Comparison of ENCODE assay signal across 33 mouse cellular contexts in the genomic region with DNA sequence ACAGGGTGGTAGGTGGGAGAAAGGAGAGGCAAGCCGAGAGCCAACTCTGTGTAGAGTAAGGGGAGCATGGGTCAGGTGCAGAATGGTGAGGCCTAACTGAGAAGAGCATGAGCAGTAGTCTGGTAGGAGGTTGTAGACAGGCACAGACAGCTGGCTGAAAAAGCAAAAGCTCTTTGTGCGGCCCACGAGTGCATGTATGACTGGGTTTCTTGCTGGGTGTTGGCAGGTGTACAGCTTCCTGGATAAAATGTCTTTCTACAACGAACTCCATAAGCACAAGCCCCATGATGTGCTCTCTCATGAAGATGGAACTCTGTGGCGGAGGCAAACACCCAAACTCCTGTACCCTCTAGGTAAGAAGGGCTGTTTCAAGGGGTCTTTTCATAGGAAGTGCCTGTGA. TPM values are rescaled to one million over a fixed set of nuclear protein-coding genes. Genes with fewer than 3 reads are reported as not detected.
DNase-seq lines count a peak whose midpoint lies in the region; ATAC-seq and TF ChIP-seq lines count a peak whose summit lies in the region.
"Had no signal": no experiment of that assay in that cellular context is flagged by ENCODE, and none has a peak within 500 bp of the region (broad histone marks: within the 10 kb centered on the region; RNA-seq: fewer than 3 reads in every experiment).

No protein-coding gene starts in this region.

- no peak overlapping the region for H3K9ac ChIP-seq in intestine, postnatal 0 days (ENCODE audit: low read depth, low read length)
- no peak overlapping the region for H3K9ac ChIP-seq in intestine, embryonic 16.5 days (ENCODE audit: low read depth, low read length)
- H3K9ac ChIP-seq: embryonic facial prominence, embryonic 12.5 days; forebrain, embryonic 12.5 days had no signal

- no peaks in the 10 kb centered on the region for H3K9me3 ChIP-seq in intestine, postnatal 0 days (ENCODE audit: control insufficient read depth)
- no peaks in the 10 kb centered on the region for H3K9me3 ChIP-seq in intestine, embryonic 16.5 days (ENCODE audit: control insufficient read depth, low read length)
- H3K9me3 ChIP-seq: embryonic facial prominence, embryonic 10.5 days; embryonic facial prominence, embryonic 12.5 days; forebrain, embryonic 10.5 days; forebrain, embryonic 12.5 days; G1E had no signal

- peaks cover 87% of the 10 kb centered on the region for H3K36me3 ChIP-seq in intestine, postnatal 0 days (ENCODE audit: control insufficient read depth, insufficient read depth)
- H3K36me3 ChIP-seq in intestine, embryonic 16.5 days (ENCODE audit: control insufficient read depth, insufficient read depth, low read length) = peaks cover 22% of the 10 kb centered on the region

- no peaks in the 10 kb centered on the region for H3K4me1 ChIP-seq in intestine, postnatal 0 days (replicated peaks; ENCODE audit: control insufficient read depth, insufficient read depth, low read length)
- H3K4me1 ChIP-seq in intestine, embryonic 16.5 days (ENCODE audit: control insufficient read depth, insufficient read depth, low read length) = no peaks in the 10 kb centered on the region
- H3K4me1 ChIP-seq: embryonic facial prominence, embryonic 10.5 days; embryonic facial prominence, embryonic 12.5 days; forebrain, embryonic 10.5 days; forebrain, embryonic 12.5 days had no signal

- no peak for ATAC-seq in intestine, postnatal 0 days
- ATAC-seq in intestine, embryonic 16.5 days = no peak
- ATAC-seq: activated CD4-positive, CD25-positive, alpha-beta regulatory T cell, adult 4 months; CD4-positive, CD25-positive, alpha-beta regulatory T cell, adult 4 months; forebrain, embryonic 14.5 days; forebrain, embryonic 16.5 days; Patski had no signal

- no peaks in the 10 kb centered on the region for H3K27me3 ChIP-seq in intestine, postnatal 0 days (replicated peaks; ENCODE audit: control insufficient read depth, insufficient read depth, low read length)
- H3K27me3 ChIP-seq in intestine, embryonic 16.5 days (replicated peaks; ENCODE audit: control insufficient read depth, insufficient read depth, low read length) = no peaks in the 10 kb centered on the region
- H3K27me3 ChIP-seq: CH12.LX; embryonic facial prominence, embryonic 12.5 days; forebrain, embryonic 12.5 days; Patski had no signal

- DNase-seq in layer of hippocampus, adult 18-20 months (ENCODE audit: low spot score in 2 of 2) = peak; percentile 46 to 65
- DNase-seq in layer of hippocampus, adult 9-10 months (ENCODE audit: low spot score) = no peak
- DNase-seq in layer of hippocampus, adult 9-11 months = peak; percentile 51
- no peak for DNase-seq in layer of hippocampus, postnatal 10 days (ENCODE audit: low spot score in 2 of 2)
- DNase-seq in brain, adult 2 months (ENCODE audit: low read depth, low spot score) = peak; percentile 35
- DNase-seq in kidney, postnatal 36 days = no peak
- DNase-seq: adrenal gland, adult 8-10 months; adrenal gland, postnatal 14 days; adrenal gland, postnatal 36 days; B cell, adult 2 months; cerebellum, adult 11 months; cerebellum, adult 18-20 months; cerebellum, adult 8-10 months; cerebellum, adult 9-11 months; cerebellum, postnatal 25 days had no signal

- no peak for TF ChIP-seq CTCF in intestine, postnatal 0 days (IDR thresholded peaks at IDR 0.05; ENCODE audit: low read depth)

- 0 out of 2 replicates have a peak overlapping the region, but pooled peaks have one; percentile 41 for H3K27ac ChIP-seq in intestine, postnatal 0 days (ENCODE audit: low read depth, low read length)
- H3K27ac ChIP-seq in intestine, embryonic 16.5 days (ENCODE audit: low read length) = no peak overlapping the region
- H3K27ac ChIP-seq: embryonic facial prominence, embryonic 10.5 days; embryonic facial prominence, embryonic 12.5 days; forebrain, embryonic 10.5 days; forebrain, embryonic 12.5 days had no signal

- H3K4me3 ChIP-seq in intestine, postnatal 0 days (ENCODE audit: low read depth, low read length) = no peak overlapping the region
- H3K4me3 ChIP-seq in intestine, embryonic 16.5 days (ENCODE audit: low read length) = no peak overlapping the region
- H3K4me3 ChIP-seq: embryonic facial prominence, embryonic 10.5 days; embryonic facial prominence, embryonic 12.5 days; erythroblast, embryonic 14.5 days; forebrain, embryonic 10.5 days; forebrain, embryonic 12.5 days had no signal

- no peak overlapping the region for H3K4me2 ChIP-seq in intestine, postnatal 0 days (replicated peaks; ENCODE audit: low read depth)
- no peak overlapping the region for H3K4me2 ChIP-seq in intestine, embryonic 16.5 days (ENCODE audit: low read depth, low read length)
- H3K4me2 ChIP-seq: embryonic facial prominence, embryonic 12.5 days; forebrain, embryonic 12.5 days had no signal

- WGBS in intestine, postnatal 0 days = 96% methylated on average over 5 of the region's 5 CpGs
- 91% methylated on average over 5 of the region's 5 CpGs for WGBS in intestine, embryonic 16.5 days

RNA-seq across cellular contexts. Expression of a gene that starts 30.8 kb away (rescaled TPM):
- polyA plus RNA-seq in intestine, postnatal 0 days (2015; fragmentation: Nextera tagmentation; extraction: Ambion mirVana) = 7.1 and 9.1 TPM in 2 replicates
- 23.6 and 26.6 TPM in 2 replicates for polyA plus RNA-seq in intestine, embryonic 16.5 days (2015; fragmentation: Nextera tagmentation; extraction: Ambion mirVana)
- 10 to 100 TPM; 19.5 to 21.9 TPM for total RNA-seq in layer of hippocampus, adult 18-20 months (2021)
- 10 to 100 TPM; 24.6 to 30.1 TPM for total RNA-seq in layer of hippocampus, postnatal 10 days (2021)

RNA-seq across cellular contexts. Expression of a gene that starts 30.8 kb away (rescaled TPM):
- polyA plus RNA-seq in intestine, postnatal 0 days (2015; fragmentation: Nextera tagmentation; extraction: Ambion mirVana) = 23.7 and 24.7 TPM in 2 replicates
- 38.3 and 41.2 TPM in 2 replicates for polyA plus RNA-seq in intestine, embryonic 16.5 days (2015; fragmentation: Nextera tagmentation; extraction: Ambion mirVana)
- total RNA-seq in layer of hippocampus, adult 18-20 months (2021) = 10 to 100 TPM; 19.8 to 22.3 TPM
- total RNA-seq in layer of hippocampus, postnatal 10 days (2021) = 10 to 100 TPM; 23.8 to 24.4 TPM

RNA-seq across cellular contexts. Expression of a gene that starts 36.1 kb away (rescaled TPM):
- not detected in 2 replicates for polyA plus RNA-seq in intestine, postnatal 0 days (2015; fragmentation: Nextera tagmentation; extraction: Ambion mirVana)
- polyA plus RNA-seq in intestine, embryonic 16.5 days (2015; fragmentation: Nextera tagmentation; extraction: Ambion mirVana) = not detected in 2 replicates
- not detected for total RNA-seq in layer of hippocampus, adult 18-20 months (2021)
- total RNA-seq in layer of hippocampus, postnatal 10 days (2021) = not detected
- total RNA-seq: adrenal gland, adult 18-20 months; adrenal gland, adult 8-10 months; adrenal gland, postnatal 14 days; adrenal gland, postnatal 36 days; CH12.LX; G1E had no signal
- polyA plus RNA-seq: activated CD4-positive, CD25-positive, alpha-beta regulatory T cell, adult 4 months; brain, embryonic 14.5 days; cortical plate, adult 2 months; embryonic facial prominence, embryonic 10.5 days; embryonic facial prominence, embryonic 12.5 days; embryonic facial prominence, embryonic 14.5 days; erythroblast, embryonic 14.5 days; forebrain, embryonic 10.5 days; forebrain, embryonic 12.5 days; forebrain, embryonic 14.5 days; forebrain, embryonic 16.5 days; G1E; Patski had no signal

RNA-seq across cellular contexts. Expression of a gene that starts 42.2 kb away (rescaled TPM):
- 38.1 TPM in 2 replicates for polyA plus RNA-seq in intestine, postnatal 0 days (2015; fragmentation: Nextera tagmentation; extraction: Ambion mirVana)
- polyA plus RNA-seq in intestine, embryonic 16.5 days (2015; fragmentation: Nextera tagmentation; extraction: Ambion mirVana) = 68.6 and 71.4 TPM in 2 replicates
- total RNA-seq in layer of hippocampus, adult 18-20 months (2021) = 100 to 1,000 TPM; 274 to 286 TPM
- 100 to 1,000 TPM; 209 to 233 TPM for total RNA-seq in layer of hippocampus, postnatal 10 days (2021)

RNA-seq across cellular contexts. Expression of a gene that starts 47.1 kb away (rescaled TPM):
- 12.6 TPM in 2 replicates for polyA plus RNA-seq in intestine, postnatal 0 days (2015; fragmentation: Nextera tagmentation; extraction: Ambion mirVana)
- polyA plus RNA-seq in intestine, embryonic 16.5 days (2015; fragmentation: Nextera tagmentation; extraction: Ambion mirVana) = 23.1 and 24.7 TPM in 2 replicates
- total RNA-seq in layer of hippocampus, adult 18-20 months (2021) = 100 to 1,000 TPM; 105 to 111 TPM
- total RNA-seq in layer of hippocampus, postnatal 10 days (2021) = 100 to 1,000 TPM; 101 to 112 TPM

Comparison
In these comparisons a context has a peak if more than half of its experiments do, and no peak if none do; other contexts are left out.
1. DNase-seq: peak in layer of hippocampus, adult 18-20 months (2 of 2), layer of hippocampus, adult 9-11 months (single experiment) and brain, adult 2 months (single experiment); none in layer of hippocampus, adult 9-10 months (single experiment), layer of hippocampus, postnatal 10 days (0 of 2) and kidney, postnatal 36 days (0 of 2).